Mouse (Mus musculus): ENCODE measurements around the gene Adgrd1.
"Not testable (repeated sequence)": the region's sequence is repeated elsewhere in the genome, so short reads cannot be mapped to it uniquely, and the experiment has no call there.

Adgrd1 gene

DNA sequence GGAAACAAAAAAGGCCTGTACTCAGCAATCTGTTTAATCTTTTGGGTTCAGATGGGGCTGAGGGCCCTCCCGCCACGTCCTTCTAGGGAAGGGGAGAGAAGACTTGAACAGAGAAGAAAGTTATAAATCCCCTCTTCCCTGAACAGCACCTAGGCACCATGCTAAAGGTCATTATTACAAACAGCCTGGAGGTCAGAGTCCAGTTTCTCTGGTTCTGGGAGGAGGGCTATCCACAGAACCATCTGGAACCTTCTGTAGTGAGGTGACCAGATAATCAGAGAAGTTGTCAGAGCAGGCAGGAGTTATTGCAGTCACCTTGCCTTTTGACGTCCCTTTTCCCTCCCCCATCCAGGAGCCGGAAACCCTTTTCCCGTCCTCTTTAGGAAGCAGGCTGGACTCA is 2.3 kb upstream of the Adgrd1 start:
- DNase-seq, result no peak

- DNase-seq, result no peak
Observed at GRCm38 (mm10) chr5:129104043-129104442, 7.5 kb downstream of the Adgrd1 start.

DNA sequence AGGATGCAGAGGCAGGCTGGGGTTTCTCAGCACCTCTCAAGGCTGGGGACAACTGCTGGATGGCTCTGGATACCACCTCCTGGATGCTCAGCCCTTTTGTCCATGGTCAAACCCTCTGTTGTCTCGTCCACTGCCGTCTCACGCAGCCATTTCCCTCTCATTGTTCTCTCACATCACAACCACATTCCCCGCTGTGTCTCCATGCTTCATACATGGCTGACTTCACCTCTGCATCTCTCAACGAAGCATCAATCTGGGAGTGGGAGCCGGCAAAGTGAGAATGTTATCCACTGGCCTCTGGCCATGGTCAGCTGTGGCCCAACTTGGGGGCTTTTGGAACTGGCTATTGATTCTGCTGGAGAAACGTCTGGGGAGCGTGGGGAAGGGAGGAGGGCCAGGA is 15.2 kb downstream of the Adgrd1 start:
- no peak for DNase-seq

- DNase-seq, result no peak
Observed at GRCm38 (mm10) chr5:129113741-129114476, 17.4 kb downstream of the Adgrd1 start.

GRCm38 (mm10) chr5:129116299-129116698 is 19.7 kb downstream of the Adgrd1 start:
- no peak for DNase-seq

- DNase-seq, result no peak
Observed at GRCm38 (mm10) chr5:129117593-129118113, 21.1 kb downstream of the Adgrd1 start.

- DNase-seq, result no peak
Observed at GRCm38 (mm10) chr5:129118523-129118922, 22.0 kb downstream of the Adgrd1 start.

- no peak for DNase-seq
Observed at GRCm38 (mm10) chr5:129119146-129119545, 22.6 kb downstream of the Adgrd1 start.

DNA sequence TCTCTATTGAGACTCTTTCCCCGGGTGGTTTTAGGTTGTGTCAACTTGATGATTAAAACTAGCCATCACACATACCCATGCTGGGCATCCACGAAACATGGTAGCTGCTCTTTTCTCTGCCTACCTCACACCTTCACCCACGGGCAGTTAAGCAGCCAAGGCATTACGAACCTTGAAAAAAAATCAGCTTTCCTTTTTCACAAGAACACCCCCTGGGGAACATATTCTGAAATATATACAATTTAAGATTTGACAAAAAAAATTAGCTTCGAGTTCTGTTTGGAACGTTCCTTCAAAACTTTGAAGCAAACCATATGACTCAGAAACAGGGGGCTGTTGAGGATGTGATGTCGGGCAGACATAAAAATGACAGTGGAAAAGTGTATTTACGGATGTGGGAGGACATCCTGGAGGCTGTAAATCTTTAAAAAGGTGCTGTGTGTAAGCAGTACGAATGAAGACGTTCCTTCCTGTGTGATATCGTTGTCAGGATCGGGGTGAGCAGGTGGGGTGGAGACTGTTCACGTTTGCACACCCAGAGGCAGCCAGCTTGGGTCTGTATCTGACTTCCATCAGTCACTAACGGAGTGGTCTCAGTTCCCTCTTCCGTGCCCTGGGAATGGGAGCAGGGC is 25.2 kb downstream of the Adgrd1 start:
- no peak for DNase-seq

DNA sequence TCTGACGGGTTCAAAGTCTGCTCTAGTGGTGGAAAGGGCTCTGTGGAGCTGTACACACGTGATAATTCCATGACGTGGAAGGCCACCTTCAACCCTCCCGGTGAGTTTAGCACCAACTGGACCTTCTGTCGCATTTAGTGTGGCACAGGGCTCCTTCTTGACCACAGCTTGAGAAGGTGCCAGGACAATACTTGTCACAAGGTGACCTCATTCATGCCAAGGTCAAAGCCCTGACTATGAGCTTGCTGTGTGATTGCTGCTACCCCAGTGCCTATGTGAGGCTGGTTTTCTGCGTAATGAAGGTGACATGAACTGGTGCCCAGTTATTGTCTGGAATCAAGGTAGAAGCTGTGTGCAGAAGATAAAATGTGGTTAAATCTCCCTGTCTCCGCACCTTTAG is 25.9 kb downstream of the Adgrd1 start:
- DNase-seq, result no peak

- no peak for DNase-seq
Observed at GRCm38 (mm10) chr5:129124070-129124828, 27.7 kb downstream of the Adgrd1 start.

DNA sequence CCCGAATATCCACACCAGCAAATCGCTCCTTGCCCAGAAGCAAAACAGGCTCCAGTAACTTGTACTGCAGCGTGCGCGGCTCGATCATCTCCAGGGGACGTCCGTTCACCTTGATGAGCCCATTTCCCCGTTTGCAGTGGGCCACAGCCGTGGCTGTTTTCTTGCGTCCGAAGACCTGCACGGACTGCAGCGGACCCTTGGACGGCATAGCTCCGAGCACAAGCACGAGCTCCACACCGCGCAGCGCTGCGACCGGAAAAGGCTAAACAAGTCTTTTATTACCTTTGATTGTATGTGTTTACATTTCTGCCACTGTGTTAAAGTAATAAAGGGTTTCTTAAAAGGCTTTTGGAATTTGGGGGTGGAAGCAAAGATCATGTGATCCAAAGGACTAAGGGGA is 31.8 kb downstream of the Adgrd1 start:
- not testable (repeated sequence) for DNase-seq

- no peak for DNase-seq
Observed at GRCm38 (mm10) chr5:129130301-129130700, 33.8 kb downstream of the Adgrd1 start.

GRCm38 (mm10) chr5:129137405-129137804 is 40.9 kb downstream of the Adgrd1 start:
- DNase-seq, result no peak

DNA sequence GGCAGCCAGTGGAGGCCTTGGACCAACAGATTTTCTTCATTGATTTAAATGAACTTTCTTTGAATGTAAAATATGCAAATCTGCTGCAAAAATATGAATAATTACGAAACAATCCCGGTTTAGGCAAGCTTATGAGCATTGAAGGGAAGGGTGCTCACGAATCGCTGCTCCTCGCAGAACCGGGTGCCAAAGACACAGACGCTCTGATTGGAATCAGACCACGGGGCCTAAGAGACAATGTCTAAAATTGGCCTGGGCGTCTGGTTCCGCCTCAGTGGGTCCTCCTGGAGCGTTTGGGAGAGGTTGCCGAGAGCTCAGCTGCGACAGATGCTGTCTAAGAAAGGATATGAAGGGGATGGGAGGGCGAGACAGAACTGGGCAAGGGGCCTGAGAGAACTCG is 42.0 kb downstream of the Adgrd1 start:
- DNase-seq, result no peak

- DNase-seq, result no peak
Observed at GRCm38 (mm10) chr5:129142801-129143200, 46.3 kb downstream of the Adgrd1 start.

DNA sequence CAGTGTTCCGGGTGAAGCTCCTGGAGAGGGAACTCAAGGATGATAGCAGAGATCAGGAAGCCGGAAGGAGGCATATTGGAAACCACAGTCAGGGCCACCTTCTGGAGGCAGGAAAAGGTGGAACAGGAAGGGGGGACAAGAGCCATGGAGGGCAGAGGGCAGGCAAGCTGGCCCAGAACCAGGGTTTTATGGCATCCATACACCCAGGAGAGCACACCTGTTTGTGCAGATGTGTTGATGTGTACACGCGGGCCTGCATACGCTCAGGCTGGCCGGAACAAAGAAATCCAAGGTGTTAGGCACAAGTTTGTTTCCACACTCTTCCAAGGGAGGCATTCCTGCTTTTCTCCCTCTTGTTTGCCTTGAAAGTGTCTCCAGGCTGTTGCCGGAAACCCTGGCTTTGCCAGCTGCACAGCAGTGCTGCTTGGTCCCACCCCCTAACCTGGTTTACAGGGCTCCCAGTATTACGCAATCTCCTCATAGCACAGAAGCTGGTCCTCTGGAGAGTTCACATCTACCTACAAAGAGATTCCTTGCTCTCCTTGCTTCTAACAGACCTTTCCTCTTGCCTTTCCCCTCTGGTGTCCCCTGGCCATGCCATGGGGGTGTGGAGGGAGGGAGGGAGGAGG is 48.9 kb downstream of the Adgrd1 start:
- no peak for DNase-seq

DNA sequence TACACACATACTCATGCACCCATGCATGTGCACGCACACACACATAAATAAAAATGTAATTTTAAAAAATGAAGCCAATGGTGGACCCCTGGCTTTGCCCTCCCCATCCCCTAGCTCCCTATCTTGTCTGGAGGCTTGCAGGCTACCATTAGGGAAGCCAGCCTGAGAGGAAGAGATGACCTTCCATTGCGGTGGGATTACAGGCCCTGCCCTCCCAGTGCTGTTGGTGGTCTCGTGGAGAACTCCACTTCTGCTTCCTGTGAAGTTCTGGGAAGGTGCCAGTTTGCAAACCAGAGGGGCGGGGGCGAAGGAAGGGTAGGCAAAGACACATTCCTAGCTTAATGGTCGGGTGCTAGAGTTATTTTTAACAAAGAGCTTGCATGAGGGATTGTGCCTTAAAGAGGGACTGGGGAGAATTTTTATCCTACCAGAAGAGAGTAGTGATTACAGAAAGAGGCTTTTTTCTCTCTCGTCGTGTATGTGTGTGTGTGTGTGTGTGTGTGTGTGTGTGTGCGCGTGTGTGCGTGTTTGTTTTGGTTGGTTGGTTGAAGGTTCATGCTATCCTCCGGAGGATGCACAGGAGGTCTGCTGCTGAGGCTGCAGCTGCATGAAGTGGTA is 50.5 kb downstream of the Adgrd1 start:
- DNase-seq, result no peak

- no peak for DNase-seq
Observed at GRCm38 (mm10) chr5:129148485-129148884, 51.9 kb downstream of the Adgrd1 start.

DNA sequence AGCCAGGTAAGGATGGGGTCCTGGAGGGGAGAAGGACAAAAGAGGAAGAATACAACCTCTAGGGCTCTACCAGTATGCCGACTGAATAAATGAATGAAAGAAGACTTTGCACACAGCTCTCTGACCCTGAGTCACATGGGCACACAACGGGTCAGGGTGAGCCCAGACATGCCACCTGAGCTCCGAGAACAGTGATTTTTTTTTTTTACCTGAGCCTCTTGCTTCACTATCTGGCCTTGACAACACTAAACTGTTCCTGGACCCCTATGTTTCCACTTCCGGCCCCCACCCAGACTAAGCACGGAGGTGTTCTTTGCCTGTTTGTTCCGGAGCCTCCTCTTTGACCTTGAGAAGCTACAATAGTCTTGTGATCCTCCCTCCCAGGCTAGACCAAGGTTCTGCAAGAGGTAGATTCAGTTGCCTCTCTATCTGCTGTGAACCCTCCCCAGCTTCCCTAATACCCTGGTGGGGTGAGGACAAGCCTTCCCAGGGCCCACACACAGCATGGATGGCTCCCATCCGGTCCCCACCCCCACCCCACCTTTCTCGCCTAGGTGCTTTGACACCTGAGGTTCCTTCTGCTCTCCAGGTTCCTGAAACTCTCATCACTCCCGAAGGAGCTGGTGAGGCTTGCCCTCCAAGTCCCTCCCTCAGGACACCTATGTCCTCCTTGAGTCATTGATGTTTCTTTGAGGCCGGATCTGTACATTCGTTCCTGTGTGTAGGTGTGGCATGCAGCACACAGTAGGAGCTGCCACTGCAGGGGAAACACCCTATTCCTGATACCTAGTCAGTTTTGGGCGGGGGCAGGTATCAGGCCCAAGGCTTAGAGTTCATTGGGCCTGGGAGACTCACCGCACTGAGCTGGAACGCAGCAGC is 58.7 kb downstream of the Adgrd1 start:
- DNase-seq, result no peak

GRCm38 (mm10) chr5:129155902-129156311 is 59.4 kb downstream of the Adgrd1 start:
- DNase-seq, result no peak

Data from thymus, postnatal 36 days (tissue).